Mouse (Mus musculus): ENCODE measurements around the gene Gm16442.
"Not testable (repeated sequence)": the region's sequence is repeated elsewhere in the genome, so short reads cannot be mapped to it uniquely, and the experiment has no call there.

Gm16442 gene

GRCm38 (mm10) chr7:20122479-20122878, at the start of gene Gm16442:
Gene Gm16442 (minus strand): TSS chr7:20122579.
- DNase-seq (ENCODE audit: extremely low spot score, low spot score) = not testable (repeated sequence)

GRCm38 (mm10) chr7:20168277-20168676, 45.9 kb upstream of the Gm16442 start, which contains the start of gene Vmn1r94:
Gene Vmn1r94 (minus strand): TSS chr7:20168377.
- not testable (repeated sequence) for DNase-seq (ENCODE audit: extremely low spot score, low spot score)

- not testable (repeated sequence) for DNase-seq (ENCODE audit: extremely low spot score, low spot score)
Measured at GRCm38 (mm10) chr7:20138988-20139387, 16.6 kb upstream of the Gm16442 start, which contains the start of gene Vmn1r93. Gene Vmn1r93 (minus strand): TSS chr7:20139088.

GRCm38 (mm10) chr7:20099380-20099779, 23.0 kb downstream of the Gm16442 start, which contains the start of gene Vmn1r91:
Gene Vmn1r91 (plus strand): TSS chr7:20099680.
- not testable (repeated sequence) for DNase-seq (ENCODE audit: extremely low spot score, low spot score)

GRCm38 (mm10) chr7:20078118-20078517, 44.3 kb downstream of the Gm16442 start:
- DNase-seq (ENCODE audit: extremely low spot score, low spot score) = not testable (repeated sequence)

Data from neural tube, embryonic 10.5 days (tissue).